Mouse (Mus musculus) kidney, adult 2 months (tissue): Measurements from ENCODE around the gene Pigk.

ENCODE experiments used
- CTCF ChIP-seq: fragments of 200-500 bp; conservative IDR thresholded peaks from 2 replicates; pipeline ENCODE4 v1.5.1; 2011; ENCODE audit warnings: low read depth, mild to moderate bottlenecking, control low read depth, low read length, moderate library complexity, mixed read lengths; ENCODE audit not compliant: insufficient read depth, insufficient read length
- POLR2A ChIP-seq: fragments of 200-500 bp; IDR thresholded peaks from one replicate; pipeline ENCODE4 v1.6.1; 2011; ENCODE audit warnings: low read depth, low read length, control low read depth

DNA sequence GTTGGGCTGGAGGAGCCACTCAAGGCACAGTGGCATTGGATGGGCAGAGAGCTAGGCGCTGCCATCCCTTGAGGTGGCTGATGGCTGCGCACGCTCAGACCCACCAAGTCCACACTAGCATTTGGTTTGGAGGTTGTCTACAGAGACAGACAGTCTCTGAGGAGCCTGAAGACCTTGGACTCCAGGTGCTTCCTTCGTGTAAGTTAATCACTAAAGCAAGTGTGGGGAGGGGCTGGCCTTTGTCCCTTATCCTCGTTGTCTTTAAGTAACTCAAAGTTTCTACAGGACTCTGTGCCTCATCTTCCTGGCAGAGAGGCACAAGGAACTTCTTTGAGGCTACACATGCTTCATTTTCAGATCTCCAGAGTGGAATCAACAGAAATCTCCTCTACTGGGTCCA, 15.9 kb upstream of the Pigk start:
- no peak for TF ChIP-seq POLR2A
- TF ChIP-seq CTCF, result no peak
